Mouse (Mus musculus): ENCODE measurements around the gene Plekhb2. TPM values are rescaled to one million over a fixed set of nuclear protein-coding genes. Genes with fewer than 3 reads are reported as not detected.

Gene Plekhb2
- total and polyA plus RNA-seq, 3 experiments = 1.7 to 14.5 (median 13.7) TPM

- no peak for TF ChIP-seq GATA2 (IDR thresholded peaks at IDR 0.05; ENCODE audit: borderline replicate concordance, low read depth, low read length)
- TF ChIP-seq CTCF (IDR thresholded peaks at IDR 0.05; ENCODE audit: low read depth, low read length) = no peak
- no peak for TF ChIP-seq TAL1 (conservative IDR thresholded peaks at IDR 0.05; ENCODE audit: low read depth, low read length)
- no peak for TF ChIP-seq POLR2AphosphoS5 (IDR thresholded peaks at IDR 0.05; ENCODE audit: insufficient replicate concordance, low read depth, low read length)
- TF ChIP-seq GATA1 (IDR thresholded peaks at IDR 0.05; ENCODE audit: borderline replicate concordance, low read length) = no peak
- ATAC-seq (ENCODE audit: extremely low read depth, insufficient number of reproducible peaks, low FRiP score, poor library complexity, severe bottlenecking) = no peak
These were observed 39.5 kb upstream of the Plekhb2 start for GRCm38 (mm10) chr1:34810293-34810692.

GRCm38 (mm10) chr1:34811035-34811434 lies 38.7 kb upstream of the Plekhb2 start:
- Histone ChIP-seq H3K9me3 (replicated peaks) (0 out of 2 replicates have a peak, but pooled peaks cover 2% of the 10 kb centered on the region), H3K36me3 (replicated peaks) (peaks cover 99% of the 10 kb centered on the region), H3K4me3 (ENCODE audit: low read depth, low read length) (no peak overlapping the region), H3K4me1 (ENCODE audit: insufficient read depth, low read depth, low read length) (peaks cover 11% of the 10 kb centered on the region), H3K27me3 (ENCODE audit: insufficient read depth, low read length) (no peaks in the 10 kb centered on the region)
- TF ChIP-seq POLR2AphosphoS5 (IDR thresholded peaks at IDR 0.05; ENCODE audit: insufficient replicate concordance, low read depth, low read length) (no peak), CTCF (IDR thresholded peaks at IDR 0.05; ENCODE audit: low read depth, low read length) (no peak), TAL1 (conservative IDR thresholded peaks at IDR 0.05; ENCODE audit: low read depth, low read length) (no peak)
- ATAC-seq (ENCODE audit: extremely low read depth, insufficient number of reproducible peaks, low FRiP score, poor library complexity, severe bottlenecking) (no peak), DNase-seq (ENCODE audit: low spot score) (no peak)

More at GRCm38 (mm10) chr1:34810293-34810692, 39.5 kb upstream of the Plekhb2 start:
- no peak for DNase-seq (ENCODE audit: low spot score)
- H3K27me3 ChIP-seq (ENCODE audit: insufficient read depth, low read length) = no peaks in the 10 kb centered on the region
- H3K4me3 ChIP-seq (ENCODE audit: low read depth, low read length) = no peak overlapping the region
- H3K4me1 ChIP-seq (ENCODE audit: insufficient read depth, low read depth, low read length) = peaks cover 14% of the 10 kb centered on the region
- peaks cover 99% of the 10 kb centered on the region for H3K36me3 ChIP-seq (replicated peaks)
- 0 out of 2 replicates have a peak, but pooled peaks cover 3% of the 10 kb centered on the region for H3K9me3 ChIP-seq (replicated peaks)

- DNase-seq (ENCODE audit: low spot score) (no peak), ATAC-seq (ENCODE audit: extremely low read depth, insufficient number of reproducible peaks, low FRiP score, poor library complexity, severe bottlenecking) (no peak)
- TF ChIP-seq POLR2AphosphoS5 (IDR thresholded peaks at IDR 0.05; ENCODE audit: insufficient replicate concordance, low read depth, low read length) (no peak), TAL1 (conservative IDR thresholded peaks at IDR 0.05; ENCODE audit: low read depth, low read length) (no peak), GATA2 (IDR thresholded peaks at IDR 0.05; ENCODE audit: borderline replicate concordance, low read depth, low read length) (no peak), GATA1 (IDR thresholded peaks at IDR 0.05; ENCODE audit: borderline replicate concordance, low read length) (no peak), CTCF (IDR thresholded peaks at IDR 0.05; ENCODE audit: low read depth, low read length) (no peak)
- peaks cover 99% of the 10 kb centered on the region for H3K36me3 ChIP-seq (replicated peaks)
- no peaks in the 10 kb centered on the region for H3K9me3 ChIP-seq (replicated peaks)
- H3K4me1 ChIP-seq (ENCODE audit: insufficient read depth, low read depth, low read length) = 0 out of 2 replicates have a peak, but pooled peaks cover 8% of the 10 kb centered on the region
- no peak overlapping the region for H3K4me3 ChIP-seq (ENCODE audit: low read depth, low read length)
- H3K27me3 ChIP-seq (ENCODE audit: insufficient read depth, low read length) = no peaks in the 10 kb centered on the region
These were observed 38.2 kb upstream of the Plekhb2 start for GRCm38 (mm10) chr1:34811581-34811980.

GRCm38 (mm10) chr1:34812407-34813247 lies 37.1 kb upstream of the Plekhb2 start:
- no peaks in the 10 kb centered on the region for H3K9me3 ChIP-seq (replicated peaks)
- no peak for ATAC-seq (ENCODE audit: extremely low read depth, insufficient number of reproducible peaks, low FRiP score, poor library complexity, severe bottlenecking)
- no peak overlapping the region for H3K4me3 ChIP-seq (ENCODE audit: low read depth, low read length)
- no peaks in the 10 kb centered on the region for H3K27me3 ChIP-seq (ENCODE audit: insufficient read depth, low read length)
- peaks cover 99% of the 10 kb centered on the region for H3K36me3 ChIP-seq (replicated peaks)
- no peak for TF ChIP-seq POLR2AphosphoS5 (IDR thresholded peaks at IDR 0.05; ENCODE audit: insufficient replicate concordance, low read depth, low read length)
- no peak for DNase-seq (ENCODE audit: low spot score)
- 0 out of 2 replicates have a peak, but pooled peaks cover 8% of the 10 kb centered on the region for H3K4me1 ChIP-seq (ENCODE audit: insufficient read depth, low read depth, low read length)

- no peak for TF ChIP-seq POLR2AphosphoS5 (IDR thresholded peaks at IDR 0.05; ENCODE audit: insufficient replicate concordance, low read depth, low read length)
- TF ChIP-seq GATA1 (IDR thresholded peaks at IDR 0.05; ENCODE audit: borderline replicate concordance, low read length) = no peak
- TF ChIP-seq TAL1 (conservative IDR thresholded peaks at IDR 0.05; ENCODE audit: low read depth, low read length) = no peak
- no peak for TF ChIP-seq GATA2 (IDR thresholded peaks at IDR 0.05; ENCODE audit: borderline replicate concordance, low read depth, low read length)
- no peak for TF ChIP-seq CTCF (IDR thresholded peaks at IDR 0.05; ENCODE audit: low read depth, low read length)
- no peak overlapping the region for H3K4me3 ChIP-seq (ENCODE audit: low read depth, low read length)
- 0 out of 2 replicates have a peak, but pooled peaks cover 4% of the 10 kb centered on the region for H3K4me1 ChIP-seq (ENCODE audit: insufficient read depth, low read depth, low read length)
- ATAC-seq (ENCODE audit: extremely low read depth, insufficient number of reproducible peaks, low FRiP score, poor library complexity, severe bottlenecking) (no peak), DNase-seq (ENCODE audit: low spot score) (no peak)
- H3K9me3 ChIP-seq (replicated peaks) = no peaks in the 10 kb centered on the region
- H3K27me3 ChIP-seq (ENCODE audit: insufficient read depth, low read length) = no peaks in the 10 kb centered on the region
- peaks cover 100% of the 10 kb centered on the region for H3K36me3 ChIP-seq (replicated peaks)
These were observed 33.9 kb upstream of the Plekhb2 start for GRCm38 (mm10) chr1:34815843-34816242.

GRCm38 (mm10) chr1:34819225-34819910 lies 30.4 kb upstream of the Plekhb2 start:
- no peaks in the 10 kb centered on the region for H3K27me3 ChIP-seq (ENCODE audit: insufficient read depth, low read length)
- H3K4me3 ChIP-seq (ENCODE audit: low read depth, low read length) = no peak overlapping the region
- TF ChIP-seq GATA2 (IDR thresholded peaks at IDR 0.05; ENCODE audit: borderline replicate concordance, low read depth, low read length) = no peak
- H3K9me3 ChIP-seq (replicated peaks) = no peaks in the 10 kb centered on the region
- no peak for DNase-seq (ENCODE audit: low spot score)
- no peak for ATAC-seq (ENCODE audit: extremely low read depth, insufficient number of reproducible peaks, low FRiP score, poor library complexity, severe bottlenecking)
- H3K4me1 ChIP-seq (ENCODE audit: insufficient read depth, low read depth, low read length) = no peaks in the 10 kb centered on the region
- H3K36me3 ChIP-seq (replicated peaks) = peaks cover 99% of the 10 kb centered on the region

Measured in G1E (cell line).